Mouse (Mus musculus) retina, embryonic 14.5 days (tissue): ENCODE results near the gene Elp4.

Experiments used
- DNase-seq: peaks from one replicate; pipeline ENCODE4 v3.0.0-alpha.2; 2015; ENCODE audit warnings: low spot score

Gene Elp4

DNA sequence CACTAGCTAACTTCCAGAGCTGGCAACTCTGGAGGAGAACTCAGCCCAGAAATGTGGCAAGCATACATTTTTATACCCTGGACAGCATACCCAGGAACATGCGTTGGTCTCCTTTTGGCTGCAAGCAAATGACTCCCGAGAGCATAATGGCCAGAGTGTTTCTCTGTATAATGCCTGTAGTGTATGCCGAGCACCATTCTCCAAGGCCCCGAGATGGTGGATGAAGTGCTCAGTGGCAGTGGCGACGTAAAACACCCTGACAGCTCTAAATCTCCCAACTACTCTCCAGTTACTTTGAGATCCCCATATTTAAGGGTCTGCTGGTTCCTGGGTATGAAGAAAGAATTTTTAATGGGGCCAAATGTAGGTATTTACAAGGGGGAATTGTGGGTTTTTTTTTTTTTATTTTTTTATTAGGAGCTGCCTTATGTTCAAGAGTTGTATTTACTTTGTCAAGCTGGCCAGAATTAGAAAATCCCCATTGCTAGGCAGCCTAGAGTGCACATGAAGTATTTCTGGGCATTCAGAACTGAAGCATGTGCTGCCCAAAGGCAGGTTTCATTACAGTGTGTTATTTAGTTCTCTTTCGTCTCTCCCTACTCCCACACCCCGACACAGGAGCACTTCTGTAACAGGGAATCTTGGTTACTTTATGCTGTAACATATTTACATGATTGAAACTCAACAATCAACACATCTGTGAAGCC, 188.8 kb downstream of the Elp4 start:
- no peak for DNase-seq

DNA sequence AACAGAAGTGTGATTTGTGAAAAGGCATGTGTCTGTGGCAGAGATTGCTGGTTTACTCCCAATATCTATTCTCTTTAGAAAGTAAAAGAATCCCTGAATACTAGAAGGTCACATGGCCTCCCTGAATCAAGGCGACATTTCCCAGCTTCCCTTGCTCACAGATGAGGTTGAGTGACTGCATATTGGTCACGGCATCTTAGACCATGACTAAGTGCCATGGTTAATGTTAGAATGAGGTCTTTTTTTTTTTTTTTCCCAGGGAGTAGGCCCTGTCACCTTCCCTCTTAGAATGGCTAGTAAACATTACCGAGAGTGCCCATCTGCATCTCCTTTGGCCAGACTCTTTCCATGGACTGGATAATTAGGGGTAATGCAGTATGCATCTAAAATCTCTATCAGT, 193.9 kb downstream of the Elp4 start:
- no peak for DNase-seq

DNA sequence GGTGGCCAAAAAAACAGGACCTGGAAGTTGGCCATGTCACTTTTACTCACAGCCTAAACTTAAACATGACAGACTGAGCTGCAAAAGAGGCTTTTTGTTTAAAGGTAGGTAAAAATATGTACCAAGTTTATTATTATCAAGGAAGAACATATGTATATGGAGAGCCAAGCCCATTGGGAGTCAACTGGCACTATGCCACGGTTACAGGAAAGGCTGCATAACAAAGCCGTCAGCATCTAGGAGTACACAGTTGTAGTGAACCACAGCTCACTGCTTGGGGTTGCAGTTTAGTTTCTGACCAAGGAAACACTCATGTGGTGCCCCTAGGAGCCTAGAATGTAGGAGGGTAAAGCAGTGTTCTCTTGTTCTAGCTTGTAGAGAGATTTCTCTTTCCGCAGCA, 195.2 kb downstream of the Elp4 start:
- DNase-seq, result no peak

DNA sequence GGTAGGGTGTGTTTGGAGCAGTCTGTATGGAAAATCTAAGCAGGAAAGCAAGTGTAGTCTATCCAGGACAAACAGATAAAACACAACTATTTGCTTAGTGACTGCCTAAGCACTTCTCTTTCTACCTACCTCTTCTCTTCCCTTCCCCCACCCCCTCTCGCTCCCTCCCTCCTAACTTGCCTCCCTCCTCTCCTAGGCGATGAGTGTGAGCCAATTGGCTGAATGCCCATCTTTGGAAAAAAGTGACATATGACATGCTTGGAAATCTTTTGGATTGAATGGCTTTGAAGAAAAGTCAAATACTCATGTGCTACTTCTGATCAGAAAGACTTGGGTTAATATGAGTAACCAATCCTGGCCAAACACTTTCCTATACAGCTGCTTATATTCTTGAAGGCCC, 199.0 kb downstream of the Elp4 start:
- no peak for DNase-seq

DNA sequence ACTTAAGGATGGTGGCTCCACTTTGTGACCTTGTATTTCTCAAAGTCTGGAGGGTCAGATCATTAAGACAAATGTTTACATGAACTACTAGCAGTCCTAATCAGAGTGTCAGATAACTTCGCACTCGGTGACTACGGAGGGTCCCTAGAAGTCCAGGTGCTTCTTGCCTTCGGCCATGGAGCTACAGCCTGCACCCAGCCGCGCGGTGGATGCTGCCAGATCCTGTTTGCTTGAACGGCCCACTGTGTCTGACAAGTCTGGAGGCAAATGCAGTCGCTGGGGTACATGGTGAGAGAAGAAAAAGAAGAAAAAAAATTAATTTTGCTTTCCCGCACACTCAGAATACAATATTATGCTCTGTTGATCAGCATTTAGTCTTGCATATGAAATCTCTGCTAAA, 201.8 kb downstream of the Elp4 start:
- no peak for DNase-seq

GRCm38 (mm10) chr2:105701781-105702180, 202.6 kb downstream of the Elp4 start:
- no peak for DNase-seq

- no peak for DNase-seq
Measured at GRCm38 (mm10) chr2:105698631-105699030, 205.7 kb downstream of the Elp4 start.

GRCm38 (mm10) chr2:105697741-105698140, 206.6 kb downstream of the Elp4 start:
- DNase-seq, result no peak

DNA sequence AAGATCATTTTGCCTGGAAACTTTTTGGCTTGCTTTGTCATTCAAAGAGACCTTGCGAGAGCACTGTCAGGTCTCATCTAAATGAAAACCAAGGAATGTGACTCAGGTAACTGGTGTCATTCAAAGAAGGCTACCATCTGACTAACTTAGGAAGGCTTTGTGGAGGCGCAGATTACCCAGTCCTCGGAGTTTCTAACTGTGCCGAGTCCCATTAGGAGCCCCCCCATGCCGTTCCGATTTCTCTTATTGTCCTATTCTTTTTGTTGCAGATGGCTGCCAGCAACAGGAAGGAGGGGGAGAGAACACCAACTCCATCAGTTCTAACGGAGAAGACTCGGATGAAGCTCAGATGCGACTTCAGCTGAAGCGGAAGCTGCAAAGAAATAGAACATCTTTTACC, 213.1 kb downstream of the Elp4 start:
- DNase-seq, result peak; percentile 54

DNA sequence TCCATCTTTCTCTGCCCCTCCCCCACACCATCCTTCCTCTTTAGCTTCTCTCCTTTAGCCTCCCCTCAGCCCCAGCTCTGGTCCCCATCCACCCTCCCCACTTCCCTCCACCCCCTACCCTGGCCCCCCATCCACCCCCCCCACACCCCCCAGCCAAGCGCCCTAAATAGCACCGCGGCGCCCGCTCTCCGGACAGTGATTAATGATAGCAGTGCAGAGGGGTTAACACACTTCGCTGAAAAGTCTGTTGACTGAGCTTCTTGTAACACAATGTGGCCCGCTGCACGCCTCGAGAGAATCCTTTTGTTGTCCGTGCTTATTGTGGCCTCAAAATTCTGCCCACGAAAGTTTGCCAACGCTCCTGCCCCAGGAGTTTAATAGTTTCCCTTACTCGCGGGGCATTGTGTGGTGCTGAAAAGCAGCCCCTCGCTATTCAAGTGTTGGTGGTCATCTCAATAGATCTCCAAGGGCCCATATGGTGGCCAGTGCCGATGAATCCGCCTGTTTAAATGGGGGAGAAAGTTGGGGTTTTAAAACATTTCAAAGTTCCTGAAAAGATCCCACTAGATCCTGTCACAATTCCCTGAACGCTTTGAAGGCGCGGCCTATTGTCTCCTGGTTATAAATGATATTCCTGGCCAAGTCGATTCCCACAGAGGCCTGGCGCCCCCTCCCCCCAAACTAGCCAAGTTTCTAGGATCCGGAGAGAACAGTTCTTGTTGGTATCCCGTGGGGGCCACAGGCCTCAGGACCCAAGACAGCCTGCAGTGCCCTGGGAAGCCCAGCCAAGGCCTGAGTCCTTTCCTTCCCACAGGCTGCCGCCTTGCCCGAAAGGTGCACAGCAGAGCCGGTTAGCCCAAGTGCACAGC, 214.4 kb downstream of the Elp4 start:
- DNase-seq, result peak; percentile 78

- peak; percentile 81 for DNase-seq
Measured at GRCm38 (mm10) chr2:105689304-105689770, 215.0 kb downstream of the Elp4 start.

DNA sequence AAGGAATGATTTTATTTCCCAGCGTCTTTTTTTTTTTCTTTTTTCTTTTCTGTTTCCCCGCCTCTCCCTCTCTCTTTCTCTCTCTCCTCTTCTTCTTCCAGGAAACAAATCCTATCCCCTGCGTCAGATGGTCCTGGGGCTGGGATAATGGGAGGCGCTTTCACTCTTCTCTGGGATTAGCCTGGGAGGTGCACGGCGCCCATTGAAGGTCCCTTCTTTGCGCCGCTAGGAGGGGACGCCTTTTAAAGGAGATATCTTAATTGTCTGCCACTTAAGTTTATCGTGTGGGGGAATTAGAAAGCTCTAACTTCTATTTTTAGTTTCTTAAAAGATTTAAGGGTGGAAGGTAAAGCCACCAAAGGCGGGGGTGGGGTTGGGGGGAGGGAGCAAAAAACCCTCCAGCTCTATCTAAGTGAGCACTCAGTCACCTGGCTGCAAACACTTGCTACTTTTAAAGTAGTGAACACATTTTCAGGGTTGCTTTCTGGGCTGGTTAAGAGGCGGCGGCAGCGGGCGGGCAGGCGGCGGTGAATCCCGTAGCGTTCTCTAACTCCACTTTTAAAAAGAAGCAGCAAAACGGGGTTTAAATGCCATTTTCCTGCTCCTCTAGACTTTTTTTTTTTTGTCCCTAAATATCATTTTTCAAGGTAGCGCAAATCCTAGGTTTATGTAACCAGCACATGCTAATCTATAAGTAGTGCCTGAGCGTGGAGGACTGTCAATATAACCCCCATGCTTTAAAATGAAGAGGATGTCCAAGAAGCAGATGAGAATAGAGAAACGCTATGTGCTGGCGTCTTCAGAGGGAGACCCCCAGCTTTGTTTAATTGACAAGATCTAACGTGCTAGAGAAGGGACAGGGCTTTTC, 215.7 kb downstream of the Elp4 start:
- DNase-seq, result peak; percentile 69

GRCm38 (mm10) chr2:105688011-105688410, 216.4 kb downstream of the Elp4 start:
- peak; percentile 68 for DNase-seq

- DNase-seq, result peak; percentile 85
Measured at GRCm38 (mm10) chr2:105687317-105687991, 216.9 kb downstream of the Elp4 start.

- DNase-seq, result peak; percentile 77
Measured at GRCm38 (mm10) chr2:105686363-105687316, 217.7 kb downstream of the Elp4 start.

DNA sequence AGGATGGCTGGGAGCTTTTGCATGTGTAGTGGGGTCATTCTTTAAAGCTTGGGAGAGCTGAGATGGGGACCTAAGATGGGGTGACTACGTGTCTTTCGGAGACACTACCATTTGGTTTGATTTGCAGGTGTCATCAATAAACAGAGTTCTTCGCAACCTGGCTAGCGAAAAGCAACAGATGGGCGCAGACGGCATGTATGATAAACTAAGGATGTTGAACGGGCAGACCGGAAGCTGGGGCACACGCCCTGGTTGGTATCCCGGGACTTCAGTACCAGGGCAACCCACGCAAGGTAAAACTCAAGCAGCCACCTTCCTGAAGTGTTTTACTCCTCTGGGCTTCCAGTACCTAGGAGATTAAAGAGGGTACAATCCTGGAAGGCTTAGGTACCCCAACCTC, 218.7 kb downstream of the Elp4 start:
- no peak for DNase-seq

GRCm38 (mm10) chr2:105684991-105685650, 219.2 kb downstream of the Elp4 start:
- peak; percentile 36 for DNase-seq

DNA sequence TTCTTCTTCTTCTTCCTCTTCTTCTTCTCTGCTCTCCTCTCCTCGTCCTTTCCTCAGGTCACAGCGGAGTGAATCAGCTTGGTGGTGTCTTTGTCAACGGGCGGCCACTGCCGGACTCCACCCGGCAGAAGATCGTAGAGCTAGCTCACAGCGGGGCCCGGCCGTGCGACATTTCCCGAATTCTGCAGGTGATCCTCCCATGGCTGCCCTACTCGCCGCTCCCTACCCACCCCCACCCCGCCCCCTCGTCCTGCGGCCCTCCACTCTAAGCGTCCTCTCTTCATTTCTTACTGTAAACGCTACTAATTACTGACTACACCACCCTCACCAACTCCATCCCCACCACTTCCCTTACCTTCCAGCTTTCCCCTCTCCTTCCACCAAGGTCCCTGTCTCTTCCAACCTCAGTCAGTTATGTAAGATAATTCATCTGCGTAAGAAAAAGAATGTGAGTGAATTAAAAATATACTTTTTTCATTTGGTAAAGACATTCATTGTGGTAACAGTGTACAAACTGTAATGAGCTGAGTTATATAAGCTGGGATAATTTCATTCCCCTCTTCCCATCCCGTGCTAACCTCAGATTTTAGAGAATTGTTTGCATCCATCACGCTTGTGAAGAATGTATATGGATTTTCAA, 220.5 kb downstream of the Elp4 start:
- DNase-seq, result peak; percentile 52

- peak; percentile 53 for DNase-seq
Measured at GRCm38 (mm10) chr2:105682634-105683351, 221.6 kb downstream of the Elp4 start.
